In the genomic region with DNA sequence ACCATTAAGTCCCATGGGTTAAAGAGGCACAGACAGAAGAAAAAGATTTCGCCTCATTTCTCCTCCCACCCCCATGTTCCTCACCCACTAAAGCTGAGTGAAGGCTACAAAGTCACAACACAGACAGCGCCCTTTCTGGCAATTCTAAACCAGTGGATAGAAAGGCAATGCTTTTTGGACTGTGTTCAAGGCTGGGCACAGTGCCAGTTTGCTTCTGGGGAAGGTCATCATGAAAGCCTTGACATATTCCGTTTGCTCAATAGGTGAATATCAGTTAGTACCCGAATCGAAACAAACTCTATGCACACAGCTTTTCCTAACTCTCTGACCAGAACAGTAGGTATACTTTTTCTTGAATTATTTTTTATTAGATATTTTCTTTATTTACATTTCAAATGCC, we compare ENCODE assay signal across 13 mouse cellular contexts. TPM values are rescaled to one million over a fixed set of nuclear protein-coding genes. Genes with fewer than 3 reads are reported as not detected.
A peak's percentile ranks its signal among the peaks of the same experiment; 100 is the strongest.
DNase-seq lines count a peak whose midpoint lies in the region; ATAC-seq and TF ChIP-seq lines count a peak whose summit lies in the region.
"Had no signal": no experiment of that assay in that cellular context is flagged by ENCODE, and none has a peak within 500 bp of the region (broad histone marks: within the 10 kb centered on the region; RNA-seq: fewer than 3 reads in every experiment).

No protein-coding gene starts in this region.

- no peak overlapping the region for H3K9ac ChIP-seq in kidney, embryonic 14.5 days (ENCODE audit: low read depth, low read length)
- H3K9ac ChIP-seq: heart, embryonic 13.5 days; neural tube, embryonic 13.5 days had no signal

- no peak for TF ChIP-seq POLR2A in brain, embryonic 14.5 days (IDR thresholded peaks at IDR 0.05; ENCODE audit: borderline replicate concordance, extremely low read depth, insufficient read depth, insufficient read length, poor library complexity, severe bottlenecking)

- TF ChIP-seq CTCF in brain, embryonic 14.5 days (IDR thresholded peaks at IDR 0.05; ENCODE audit: borderline replicate concordance, extremely low read depth, insufficient read depth, insufficient read length): no peak

- no peak overlapping the region for H3K27ac ChIP-seq in kidney, embryonic 14.5 days (ENCODE audit: low read depth, low read length)
- H3K27ac ChIP-seq: heart, embryonic 13.5 days; kidney, postnatal 0 days; neural tube, embryonic 13.5 days had no signal

- H3K4me1 ChIP-seq in kidney, embryonic 14.5 days (ENCODE audit: control insufficient read depth, insufficient read depth, low read length): no peaks in the 10 kb centered on the region
- H3K4me1 ChIP-seq: heart, embryonic 13.5 days; megakaryocyte, embryonic 14.5 days; neural tube, embryonic 13.5 days had no signal

- no peak overlapping the region for H3K4me3 ChIP-seq in kidney, embryonic 14.5 days (ENCODE audit: low read length)
- H3K4me3 ChIP-seq: heart, embryonic 13.5 days; megakaryocyte, embryonic 14.5 days; neural tube, embryonic 13.5 days had no signal

- H3K36me3 ChIP-seq in kidney, embryonic 14.5 days (ENCODE audit: control insufficient read depth, insufficient read depth, low read length): no peaks in the 10 kb centered on the region
- H3K36me3 ChIP-seq: heart, embryonic 13.5 days; neural tube, embryonic 13.5 days had no signal

- no peaks in the 10 kb centered on the region for H3K9me3 ChIP-seq in kidney, embryonic 14.5 days (ENCODE audit: control insufficient read depth, low read length)
- H3K9me3 ChIP-seq: heart, embryonic 13.5 days; neural tube, embryonic 13.5 days had no signal

- 70% methylated on average over 5 of the region's 5 CpGs for WGBS in kidney, embryonic 14.5 days

- peak; percentile 38 for DNase-seq in kidney, adult 11 months
- DNase-seq in adrenal gland, adult 2 months: peak; percentile 92
- peak; percentile 7 for DNase-seq in brain, embryonic 14.5 days (ENCODE audit: low read depth)
- DNase-seq in lung, postnatal 25 days (ENCODE audit: low spot score): peak; percentile 2
- DNase-seq in frontal cortex, postnatal 14 days (ENCODE audit: low spot score in 2 of 2): no peak
- no peak for DNase-seq in gastrocnemius, postnatal 25 days
- no peak for DNase-seq in layer of hippocampus, adult 18-20 months (ENCODE audit: low spot score in 2 of 2)

- no peaks in the 10 kb centered on the region for H3K27me3 ChIP-seq in kidney, embryonic 14.5 days (ENCODE audit: control insufficient read depth, insufficient read depth, low read length)
- H3K27me3 ChIP-seq: megakaryocyte, embryonic 14.5 days; neural tube, embryonic 13.5 days had no signal

- no peak overlapping the region for H3K4me2 ChIP-seq in kidney, embryonic 14.5 days (replicated peaks; ENCODE audit: low read depth, low read length)
- H3K4me2 ChIP-seq: heart, embryonic 13.5 days; neural tube, embryonic 13.5 days had no signal

- no peak for ATAC-seq in kidney, embryonic 14.5 days (ENCODE audit: low FRiP score, low TSS enrichment)

RNA-seq across cellular contexts. Expression of a gene that starts 2.2 kb away (rescaled TPM):
- not detected in 2 replicates for polyA plus RNA-seq in kidney, embryonic 14.5 days (2014; fragmentation: Nextera tagmentation; extraction: Ambion mirVana)
- under 1 TPM; 0.32 to 0.55 TPM for total RNA-seq in adrenal gland, adult 2 months (2021)
- polyA plus RNA-seq in adrenal gland, adult 2 months (2012; rRNA removed): 3.4 and 3.9 TPM in 2 replicates
- not detected in 2 replicates for polyA plus RNA-seq in brain, embryonic 14.5 days (2012; rRNA removed)
- not detected for total RNA-seq in gastrocnemius, postnatal 25 days (2021)
- total RNA-seq in layer of hippocampus, adult 18-20 months (2021): not detected
- polyA plus RNA-seq: heart, embryonic 13.5 days; kidney, postnatal 0 days; limb, embryonic 11.5 days; neural tube, embryonic 13.5 days had no signal

RNA-seq across cellular contexts. Expression of a gene that starts 8.4 kb away (rescaled TPM):
- polyA plus RNA-seq in kidney, embryonic 14.5 days (2014; fragmentation: Nextera tagmentation; extraction: Ambion mirVana): not detected in 2 replicates
- total RNA-seq in adrenal gland, adult 2 months (2021): not detected
- not detected in 2 replicates for polyA plus RNA-seq in adrenal gland, adult 2 months (2012; rRNA removed)
- not detected in 2 replicates for polyA plus RNA-seq in brain, embryonic 14.5 days (2012; rRNA removed)
- total RNA-seq in gastrocnemius, postnatal 25 days (2021): not detected
- not detected for total RNA-seq in layer of hippocampus, adult 18-20 months (2021)
- polyA plus RNA-seq: heart, embryonic 13.5 days; kidney, postnatal 0 days; limb, embryonic 11.5 days; neural tube, embryonic 13.5 days had no signal

RNA-seq across cellular contexts. Expression of a gene that starts 30.1 kb away (rescaled TPM):
- not detected in 2 replicates for polyA plus RNA-seq in kidney, embryonic 14.5 days (2014; fragmentation: Nextera tagmentation; extraction: Ambion mirVana)
- total RNA-seq in adrenal gland, adult 2 months (2021): not detected
- polyA plus RNA-seq in adrenal gland, adult 2 months (2012; rRNA removed): not detected in 2 replicates
- polyA plus RNA-seq in brain, embryonic 14.5 days (2012; rRNA removed): not detected in 2 replicates
- not detected for total RNA-seq in gastrocnemius, postnatal 25 days (2021)
- total RNA-seq in layer of hippocampus, adult 18-20 months (2021): not detected
- polyA plus RNA-seq: heart, embryonic 13.5 days; kidney, postnatal 0 days; limb, embryonic 11.5 days; neural tube, embryonic 13.5 days had no signal

RNA-seq across cellular contexts. Expression of a gene that starts 36.1 kb away (rescaled TPM):
- not detected in 2 replicates for polyA plus RNA-seq in kidney, embryonic 14.5 days (2014; fragmentation: Nextera tagmentation; extraction: Ambion mirVana)
- not detected for total RNA-seq in adrenal gland, adult 2 months (2021)
- polyA plus RNA-seq in adrenal gland, adult 2 months (2012; rRNA removed): not detected in 2 replicates
- not detected in 2 replicates for polyA plus RNA-seq in brain, embryonic 14.5 days (2012; rRNA removed)
- not detected for total RNA-seq in gastrocnemius, postnatal 25 days (2021)
- total RNA-seq in layer of hippocampus, adult 18-20 months (2021): not detected
- polyA plus RNA-seq: heart, embryonic 13.5 days; kidney, postnatal 0 days; limb, embryonic 11.5 days; neural tube, embryonic 13.5 days had no signal

RNA-seq across cellular contexts. Expression of a gene that starts 45.5 kb away (rescaled TPM):
- not detected in 2 replicates for polyA plus RNA-seq in kidney, embryonic 14.5 days (2014; fragmentation: Nextera tagmentation; extraction: Ambion mirVana)
- not detected for total RNA-seq in adrenal gland, adult 2 months (2021)
- polyA plus RNA-seq in adrenal gland, adult 2 months (2012; rRNA removed): not detected in 2 replicates
- polyA plus RNA-seq in brain, embryonic 14.5 days (2012; rRNA removed): not detected in 2 replicates
- not detected for total RNA-seq in gastrocnemius, postnatal 25 days (2021)
- not detected for total RNA-seq in layer of hippocampus, adult 18-20 months (2021)
- polyA plus RNA-seq: heart, embryonic 13.5 days; kidney, postnatal 0 days; limb, embryonic 11.5 days; neural tube, embryonic 13.5 days had no signal

Comparison
In these comparisons a context has a peak if more than half of its experiments do, and no peak if none do; other contexts are left out.
1. DNase-seq: peak in kidney, adult 11 months (single experiment), adrenal gland, adult 2 months (single experiment), brain, embryonic 14.5 days (single experiment) and lung, postnatal 25 days (single experiment); none in frontal cortex, postnatal 14 days (0 of 2), gastrocnemius, postnatal 25 days (single experiment) and layer of hippocampus, adult 18-20 months (0 of 2).